Mouse (Mus musculus) erythroblast, embryonic 14.5 days (primary cell): ENCODE measurements around the gene Pitpnm1.

Source experiments
- GATA1 ChIP-seq: IDR thresholded peaks from 2 replicates; pipeline ENCODE4 v1.6.1; 2012; ENCODE audit warnings: low read length, inconsistent platforms, mixed read lengths
- TAL1 ChIP-seq: IDR thresholded peaks from 3 replicates; pipeline ENCODE4 v1.6.1; 2012; ENCODE audit warnings: low read length, inconsistent platforms, mixed read lengths

- TF ChIP-seq GATA1 (no peak), TAL1 (no peak)
Measured at GRCm38 (mm10) chr19:4121097-4121805, 21.5 kb downstream of the Pitpnm1 start.
